Mouse (Mus musculus) layer of hippocampus, adult 9-10 months (tissue): ENCODE measurements at regions not wholly inside any gene's neighbourhood (a gene's known extent, or its start where the extent isn't known, plus 50 kb on each side); places are given as distances from the start of the nearest gene placed in this dataset.

Experiments used
- DNase-seq: peaks from one replicate; pipeline ENCODE4 v3.0.0; 2022; ENCODE audit warnings: low spot score

GRCm38 (mm10) chr3:52859848-52860247 lies 157.2 kb downstream of the Cog6 start:
- DNase-seq = no peak

DNA sequence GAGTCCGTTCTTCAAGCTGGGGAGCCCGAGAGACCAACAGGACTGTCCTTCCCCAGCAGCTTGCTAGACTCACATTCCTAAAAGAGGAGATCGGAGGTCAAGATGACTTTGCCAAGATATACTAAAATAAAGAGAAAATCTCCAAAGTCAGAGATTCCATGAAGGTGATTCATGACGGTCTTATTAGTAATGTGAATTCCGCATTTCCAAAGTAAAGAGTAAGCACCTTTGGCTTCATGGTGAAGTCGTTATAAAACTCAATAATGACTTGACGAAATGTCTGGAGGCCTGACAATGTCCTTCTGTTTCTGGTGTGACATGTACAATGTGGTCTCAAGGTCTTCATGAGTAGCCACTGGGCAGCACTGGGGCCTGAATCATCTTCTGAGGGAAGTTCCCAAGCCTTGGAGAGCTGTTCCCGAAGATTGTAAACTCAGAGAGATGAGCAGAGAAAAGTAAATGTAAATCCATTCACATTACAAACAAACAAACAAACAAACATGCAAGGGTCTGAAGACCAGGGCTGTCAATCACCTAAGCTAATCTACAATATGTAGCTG lies 157.7 kb downstream of the Cog6 start:
- DNase-seq = no peak

DNA sequence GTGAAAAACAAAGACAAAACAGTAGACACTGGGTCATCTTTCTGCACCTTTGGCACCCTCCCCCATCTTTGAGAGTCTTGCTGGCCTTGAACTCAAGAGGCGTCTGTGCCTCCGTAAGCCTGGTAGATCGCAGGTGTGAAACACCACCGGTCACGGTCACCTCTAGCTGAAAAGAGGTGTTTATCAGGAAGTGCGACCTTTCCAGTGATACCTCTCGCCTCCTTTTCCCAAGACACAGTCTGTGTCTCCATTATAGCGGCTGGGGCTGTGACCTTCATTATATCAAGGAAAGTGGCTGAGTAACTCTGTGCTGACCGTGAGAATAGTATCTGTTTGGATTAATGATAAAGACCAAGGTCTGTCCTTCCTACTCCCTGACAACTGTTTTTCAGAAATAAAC lies 158.8 kb downstream of the Cog6 start:
- DNase-seq = no peak

GRCm38 (mm10) chr3:52857076-52857475 lies 160.0 kb downstream of the Cog6 start:
- no peak for DNase-seq

DNA sequence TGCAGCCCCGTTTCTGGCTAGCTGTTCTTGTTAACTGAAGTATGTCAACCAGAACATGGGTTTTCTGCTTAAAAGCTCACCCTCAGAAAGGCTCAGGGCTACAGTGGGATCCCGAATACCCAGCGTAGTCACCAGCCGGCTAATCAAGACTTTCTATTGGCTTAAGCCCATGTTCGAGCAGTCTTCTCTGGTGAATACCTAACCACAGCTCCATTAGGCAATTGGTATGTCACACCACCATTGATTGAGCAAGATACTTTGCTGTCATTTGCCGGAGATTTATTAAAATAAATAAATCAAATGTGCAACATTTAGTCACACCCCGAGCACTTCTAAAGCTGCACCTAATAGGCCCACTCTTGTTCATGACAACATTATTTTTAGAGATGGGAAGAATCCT lies 162.5 kb downstream of the Cog6 start:
- DNase-seq = no peak

DNA sequence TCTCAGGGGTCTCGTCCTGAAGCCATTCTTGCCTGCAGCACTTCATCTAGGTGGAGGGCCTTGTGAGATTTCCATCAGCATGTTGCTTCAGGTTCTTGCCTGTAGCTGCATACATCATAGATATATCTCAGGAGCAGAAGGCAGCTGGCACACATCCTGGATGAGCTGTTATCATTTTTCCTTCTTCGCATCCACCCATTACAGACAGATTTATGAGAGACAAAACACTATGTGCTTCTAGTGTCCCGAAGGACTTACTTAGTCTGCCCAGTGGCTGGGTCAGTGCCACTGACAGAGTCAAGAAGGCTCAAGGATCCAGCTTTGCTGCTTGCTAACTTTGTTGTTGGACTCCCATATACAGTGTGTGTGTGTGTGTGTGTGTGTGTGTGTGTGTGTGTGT lies 163.9 kb downstream of the Cog6 start:
- DNase-seq = no peak

GRCm38 (mm10) chr3:52845166-52845565 lies 171.9 kb downstream of the Cog6 start:
- no peak for DNase-seq

GRCm38 (mm10) chr3:52843998-52844397 lies 173.0 kb downstream of the Cog6 start:
- peak; percentile 71 for DNase-seq

- DNase-seq = no peak
Observed at GRCm38 (mm10) chr3:52842866-52843425, 174.1 kb downstream of the Cog6 start.

DNA sequence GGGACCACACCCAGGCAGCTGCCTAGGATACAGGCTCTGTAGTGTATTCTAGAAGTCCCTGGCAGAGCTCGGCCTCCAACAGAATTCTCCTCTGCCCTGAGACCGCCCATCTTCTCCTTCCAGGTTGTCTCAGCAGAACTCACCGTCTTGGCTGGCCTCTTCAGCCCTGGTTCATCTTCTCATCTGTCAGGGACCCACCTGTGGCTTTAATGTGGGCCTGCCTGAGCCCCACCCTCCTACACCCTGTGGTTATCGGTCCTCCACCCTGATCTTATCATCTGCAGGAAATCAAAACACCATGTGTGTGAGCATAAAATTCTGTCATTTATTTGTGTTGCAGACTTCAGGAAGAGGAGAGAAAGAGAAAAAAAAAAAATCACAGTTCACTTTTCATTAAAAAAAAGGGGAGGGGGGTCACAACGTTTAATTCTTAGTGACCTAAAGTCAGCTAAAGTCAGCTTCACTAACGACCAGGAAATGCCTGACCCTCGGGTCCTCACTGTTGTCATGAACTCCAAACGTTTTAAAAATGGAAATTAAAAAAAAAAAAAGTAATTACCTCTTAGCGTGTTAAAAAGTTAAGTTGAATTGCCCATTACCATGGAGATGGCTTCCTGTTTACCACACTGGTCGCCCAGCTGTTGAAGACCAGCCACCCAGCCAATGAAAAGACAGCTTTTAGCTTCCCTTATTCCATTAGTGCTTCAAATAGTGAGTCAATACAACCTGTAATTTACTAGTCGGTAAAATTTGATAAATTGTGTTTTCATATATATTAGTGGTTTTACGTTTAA lies 176.7 kb downstream of the Cog6 start:
- no peak for DNase-seq

GRCm38 (mm10) chr3:52838020-52838419 lies 179.0 kb downstream of the Cog6 start:
- no peak for DNase-seq

GRCm38 (mm10) chr3:52837527-52837926 lies 179.5 kb downstream of the Cog6 start:
- DNase-seq = no peak

- DNase-seq = no peak
Observed at GRCm38 (mm10) chr3:52836780-52837179, 180.3 kb downstream of the Cog6 start.

DNA sequence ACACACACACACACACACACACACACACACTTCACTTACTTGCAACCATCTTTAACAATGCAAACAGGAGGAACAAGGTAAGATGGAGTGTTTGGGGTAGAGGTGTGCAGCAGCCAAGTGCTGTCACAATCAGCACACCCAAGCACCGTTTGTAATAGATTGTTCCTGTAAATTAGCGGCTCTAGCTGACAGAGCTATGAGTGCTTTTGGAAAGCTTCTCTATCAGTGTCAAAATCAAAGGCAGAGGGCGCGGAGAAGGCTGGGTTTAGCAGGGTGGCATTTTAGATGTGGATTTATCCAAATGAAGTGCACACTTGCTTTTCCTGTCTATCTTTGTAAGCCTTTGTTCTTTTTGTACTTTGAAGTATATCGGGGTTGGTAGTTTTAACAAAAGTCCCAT lies 184.6 kb downstream of the Cog6 start:
- no peak for DNase-seq

- DNase-seq = no peak
Observed at GRCm38 (mm10) chr3:52831986-52832385, 185.1 kb downstream of the Cog6 start.

DNA sequence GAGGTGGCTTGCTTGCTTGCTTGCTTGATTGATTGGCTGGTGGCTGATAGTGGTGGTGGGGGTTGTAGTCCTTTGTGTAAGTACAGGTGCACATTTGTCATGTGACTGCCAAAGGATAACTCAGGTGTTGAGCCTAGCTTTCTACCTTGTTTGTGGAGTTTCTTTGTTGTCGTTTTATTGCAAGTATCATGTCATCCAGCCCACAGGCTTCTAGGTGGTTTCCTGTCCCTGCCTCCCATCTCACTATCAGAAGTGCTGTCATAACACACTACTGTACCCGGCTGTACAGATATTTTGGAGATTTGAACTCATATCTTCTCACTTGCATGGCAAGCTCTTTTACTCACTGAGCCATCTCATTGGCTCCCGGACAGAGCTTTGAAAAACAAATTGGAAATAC lies 186.9 kb downstream of the Cog6 start:
- DNase-seq = no peak

DNA sequence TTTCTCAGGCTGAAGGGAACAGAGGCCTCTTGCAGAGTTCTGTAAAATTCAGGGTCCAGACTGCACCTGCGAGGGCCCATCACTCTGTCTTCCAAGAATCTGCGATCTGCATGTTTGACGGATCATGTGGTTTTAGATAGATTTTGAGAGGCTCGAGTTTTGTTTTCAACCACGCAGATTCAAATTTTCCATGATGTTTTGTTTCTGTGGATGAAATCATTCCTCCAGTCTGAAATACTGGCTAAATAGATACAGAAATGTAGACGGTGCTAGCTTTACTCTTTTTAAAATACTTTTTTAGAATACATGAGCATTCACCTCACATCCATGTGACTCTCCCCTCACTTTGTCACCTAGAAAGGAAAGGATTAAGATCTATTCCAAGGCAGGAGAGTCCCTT lies 188.0 kb downstream of the Cog6 start:
- no peak for DNase-seq

DNA sequence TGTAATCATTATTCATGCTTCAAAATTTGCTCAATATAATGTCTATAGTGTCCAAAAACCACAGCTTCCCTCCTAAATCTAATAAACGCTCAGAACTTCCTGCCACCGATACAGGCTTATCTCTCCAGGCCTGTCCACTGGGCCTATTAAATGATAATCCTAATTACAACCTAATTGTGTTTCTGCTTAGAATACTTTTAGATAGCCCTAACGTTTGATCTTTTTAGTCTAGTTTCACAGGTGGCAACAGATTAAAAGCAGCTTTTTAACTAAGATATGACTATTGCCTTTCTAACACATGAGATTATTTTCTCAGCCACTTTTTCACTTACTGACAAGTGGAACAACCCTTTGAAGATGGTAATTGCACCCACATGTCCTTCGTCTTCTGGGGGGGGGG lies 188.6 kb downstream of the Cog6 start:
- DNase-seq = no peak

GRCm38 (mm10) chr3:52822848-52823247 lies 194.2 kb downstream of the Cog6 start:
- no peak for DNase-seq

GRCm38 (mm10) chr3:52821450-52821849 lies 195.6 kb downstream of the Cog6 start:
- DNase-seq = no peak

- no peak for DNase-seq
Observed at GRCm38 (mm10) chr3:52818401-52818800, 198.6 kb downstream of the Cog6 start.

DNA sequence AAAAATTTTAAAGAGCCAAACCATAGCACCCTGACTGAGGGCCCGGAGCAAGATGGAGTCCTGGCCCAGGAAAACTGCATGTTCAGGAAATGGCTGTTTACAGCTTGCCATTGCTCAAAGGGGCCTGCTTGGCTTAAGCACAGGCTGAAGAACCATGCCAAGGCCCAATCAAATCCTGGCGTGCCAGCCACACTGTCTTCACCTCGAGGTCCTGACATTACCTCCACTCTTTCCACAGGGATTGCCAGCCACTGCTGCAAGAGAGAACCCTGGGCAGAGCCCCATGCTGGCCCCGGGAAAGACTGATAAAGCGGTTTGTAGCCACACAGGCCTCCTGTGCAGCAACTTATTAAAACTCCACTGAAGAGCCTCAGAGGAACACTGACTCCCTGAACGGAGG lies 199.6 kb downstream of the Cog6 start:
- DNase-seq = no peak

GRCm38 (mm10) chr3:52815497-52815896 lies 201.5 kb downstream of the Cog6 start:
- no peak for DNase-seq

DNA sequence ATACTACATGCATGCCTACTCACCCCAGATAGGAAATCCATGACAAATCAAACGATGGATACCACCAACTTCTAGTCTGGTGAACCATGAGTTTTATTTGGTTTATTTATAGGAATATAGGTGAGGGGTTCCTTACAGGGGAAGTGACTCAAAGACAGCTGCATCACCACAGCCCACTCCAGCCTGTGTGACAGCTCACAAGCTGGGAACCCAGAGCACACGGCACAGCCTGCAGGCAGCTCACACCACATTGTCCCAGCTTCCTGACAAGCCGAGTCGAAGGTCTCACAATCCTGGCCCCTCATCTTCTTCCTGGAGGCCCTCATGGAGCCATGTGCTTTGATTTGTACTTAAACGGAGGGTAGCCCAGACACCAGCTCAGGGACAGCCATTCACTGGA lies 214.7 kb downstream of the Cog6 start:
- no peak for DNase-seq
